Mouse (Mus musculus) MEL (cell line): ENCODE results near the gene Slco3a1. TPM values are rescaled to one million over a fixed set of nuclear protein-coding genes. Genes with fewer than 3 reads are reported as not detected.

Experiments used
- DNase-seq: peaks from one replicate; pipeline ENCODE4 v3.0.0; 2011; ENCODE audit warnings: low read depth, low spot score
- H3K27ac ChIP-seq: 2 replicates; pipeline ENCODE4 v1.5.1; 2012; ENCODE audit warnings: low read depth, mild to moderate bottlenecking, control low read depth, low read length, moderate library complexity; ENCODE audit not compliant: control insufficient read depth
- H3K27me3 ChIP-seq, 2 experiments: fragments of 150-350 bp in 1 of 2; sonication (generic) in 1 of 2; 2 replicates each; pipeline ENCODE4 v1.6.1; 2012; ENCODE audit warnings: low read length in 2 of 2, mild to moderate bottlenecking in 2 of 2, improper control_type of control experiment in 1 of 2, moderate library complexity in 1 of 2; ENCODE audit not compliant: insufficient read depth in 2 of 2, control insufficient read depth in 1 of 2
- H3K36me3 ChIP-seq, 2 experiments: 2 replicates each; pipeline ENCODE4 v1.6.1; 2012 to 2014; ENCODE audit warnings: low read length in 2 of 2, improper control_type of control experiment in 1 of 2, inconsistent platforms in 1 of 2, mild to moderate bottlenecking in 1 of 2; ENCODE audit not compliant: insufficient read depth in 2 of 2, control insufficient read depth in 1 of 2
- H3K4me1 ChIP-seq, 2 experiments: fragments of 150-350 bp in 1 of 2; sonication (generic) in 1 of 2; 2 replicates each; pipeline ENCODE4 v1.6.1; 2012; ENCODE audit warnings: low read length in 2 of 2, improper control_type of control experiment in 1 of 2, mild to moderate bottlenecking in 1 of 2; ENCODE audit not compliant: insufficient read depth in 2 of 2, control insufficient read depth in 1 of 2
- H3K4me3 ChIP-seq, 2 experiments: fragments of 150-350 bp in 1 of 2; sonication (generic) in 1 of 2; 2 replicates each; pipeline ENCODE4 v1.5.1; 2012; ENCODE audit warnings: low read depth in 2 of 2, low read length in 2 of 2, mild to moderate bottlenecking in 2 of 2, moderate library complexity in 2 of 2, control low read depth in 1 of 2, improper control_type of control experiment in 1 of 2; ENCODE audit not compliant: control insufficient read depth in 1 of 2, insufficient read depth in 1 of 2
- H3K79me2 ChIP-seq: 2 replicates; pipeline ENCODE4 v1.6.1; 2012; ENCODE audit warnings: mild to moderate bottlenecking, low read length, moderate library complexity; ENCODE audit not compliant: control insufficient read depth, poor library complexity, insufficient read depth
- H3K9ac ChIP-seq: 2 replicates; pipeline ENCODE4 v1.6.1; 2012; ENCODE audit warnings: low read depth, mild to moderate bottlenecking, control low read depth, low read length, moderate library complexity; ENCODE audit not compliant: control insufficient read depth, poor library complexity, severe bottlenecking
- H3K9me3 ChIP-seq: fragments of 150-350 bp; sonication (generic); replicated peaks from 2 replicates; pipeline ENCODE4 v1.6.1; 2012; ENCODE audit warnings: mild to moderate bottlenecking, low read length, improper control_type of control experiment, moderate library complexity; ENCODE audit not compliant: insufficient read depth
- BHLHE40 ChIP-seq: IDR thresholded peaks from 2 replicates; pipeline ENCODE4 v1.6.1; 2012; ENCODE audit warnings: low read depth, mild to moderate bottlenecking, inconsistent platforms, low read length, improper control_type of control experiment, borderline replicate concordance
- CHD2 ChIP-seq: IDR thresholded peaks from 2 replicates; pipeline ENCODE4 v1.6.1; 2011; ENCODE audit warnings: low read length, improper control_type of control experiment
- ELF1 ChIP-seq: IDR thresholded peaks from 2 replicates; pipeline ENCODE4 v1.6.1; 2014; ENCODE audit warnings: low read depth, mild to moderate bottlenecking, inconsistent platforms, low read length, improper control_type of control experiment, moderate library complexity
- EP300 ChIP-seq, 2 experiments: IDR thresholded peaks; 2 replicates each; pipeline ENCODE4 v1.6.1; 2011; ENCODE audit warnings: improper control_type of control experiment in 2 of 2, low read length in 2 of 2, low read depth in 1 of 2, mild to moderate bottlenecking in 1 of 2
- ETS1 ChIP-seq: IDR thresholded peaks from 2 replicates; pipeline ENCODE4 v1.6.1; 2012; ENCODE audit warnings: low read depth, mild to moderate bottlenecking, inconsistent platforms, low read length, improper control_type of control experiment, moderate library complexity
- GATA1 ChIP-seq: IDR thresholded peaks from 2 replicates; pipeline ENCODE4 v1.6.1; 2011; ENCODE audit warnings: low read depth, low read length, improper control_type of control experiment
- HCFC1 ChIP-seq: IDR thresholded peaks from 2 replicates; pipeline ENCODE4 v1.6.1; 2012; ENCODE audit warnings: low read depth, mild to moderate bottlenecking, inconsistent platforms, low read length, improper control_type of control experiment, moderate library complexity
- MAFK ChIP-seq: IDR thresholded peaks from 2 replicates; pipeline ENCODE4 v1.6.1; 2011; ENCODE audit warnings: low read depth, mild to moderate bottlenecking, low read length, improper control_type of control experiment, borderline replicate concordance
- MAZ ChIP-seq: IDR thresholded peaks from 2 replicates; pipeline ENCODE4 v1.6.1; 2012; ENCODE audit warnings: low read depth, mild to moderate bottlenecking, inconsistent platforms, low read length, improper control_type of control experiment
- MYB ChIP-seq: IDR thresholded peaks from 2 replicates; pipeline ENCODE4 v1.6.1; 2011; ENCODE audit warnings: mild to moderate bottlenecking, low read depth, low read length, improper control_type of control experiment
- POLR2AphosphoS2 ChIP-seq: IDR thresholded peaks from 2 replicates; pipeline ENCODE4 v1.6.1; 2011; ENCODE audit warnings: low read length, improper control_type of control experiment
- RCOR1 ChIP-seq: IDR thresholded peaks from 2 replicates; pipeline ENCODE4 v1.6.1; 2012; ENCODE audit warnings: low read depth, mild to moderate bottlenecking, inconsistent platforms, low read length, improper control_type of control experiment
- SIN3A ChIP-seq: IDR thresholded peaks from 2 replicates; pipeline ENCODE4 v1.6.1; 2012; ENCODE audit warnings: low read length, improper control_type of control experiment, inconsistent platforms
- TBP ChIP-seq: IDR thresholded peaks from 2 replicates; pipeline ENCODE4 v1.8.0; 2011; ENCODE audit warnings: low read depth, low read length, improper control_type of control experiment
- TCF12 ChIP-seq: IDR thresholded peaks from 2 replicates; pipeline ENCODE4 v1.6.1; 2014; ENCODE audit warnings: low read depth, mild to moderate bottlenecking, inconsistent platforms, low read length, improper control_type of control experiment, moderate library complexity
- UBTF ChIP-seq: IDR thresholded peaks from 2 replicates; pipeline ENCODE4 v1.6.1; 2012; ENCODE audit warnings: low read depth, mild to moderate bottlenecking, inconsistent platforms, low read length, improper control_type of control experiment, moderate library complexity, borderline replicate concordance; ENCODE audit not compliant: insufficient read depth
- USF2 ChIP-seq, 2 experiments: IDR thresholded peaks; 2 replicates each; pipeline ENCODE4 v1.6.1; 2011 to 2012; ENCODE audit warnings: improper control_type of control experiment in 2 of 2, low read length in 2 of 2, borderline replicate concordance in 1 of 2, inconsistent platforms in 1 of 2, low read depth in 1 of 2, mild to moderate bottlenecking in 1 of 2; ENCODE audit not compliant: insufficient read depth in 1 of 2
- ZC3H11A ChIP-seq: IDR thresholded peaks from 2 replicates; pipeline ENCODE4 v1.6.1; 2012; ENCODE audit warnings: low read depth, mild to moderate bottlenecking, inconsistent platforms, low read length, improper control_type of control experiment
- ZKSCAN1 ChIP-seq: IDR thresholded peaks from 2 replicates; pipeline ENCODE4 v1.6.1; 2012; ENCODE audit warnings: low read depth, mild to moderate bottlenecking, inconsistent platforms, low read length, improper control_type of control experiment, moderate library complexity
- polyA plus RNA-seq, 2 experiments: library from polyadenylated mRNA; stranded (reverse) in 1 of 2; unstranded in 1 of 2; fragments of >175 nt in 1 of 2; fragments of >200 nt in 1 of 2; gene quantifications; 2 replicates each; pipeline versions ENCODE4 v1.2.1 to v1.2.4; 2012; ENCODE audit warnings: low replicate concordance in 2 of 2, low read depth in 1 of 2; ENCODE audit not compliant: insufficient read length in 2 of 2, insufficient read depth in 1 of 2, missing spikeins in 1 of 2
- total RNA-seq: library from RNA; depleted of rRNA; stranded (reverse); fragments of 300-350 nt; gene quantifications from 2 replicates; pipeline ENCODE4 v1.2.3, GENCODE M21; 2012

The Slco3a1 gene
- total and polyA plus RNA-seq, 3 experiments = 17.6 to 20.9 TPM; not detected in 1

DNA sequence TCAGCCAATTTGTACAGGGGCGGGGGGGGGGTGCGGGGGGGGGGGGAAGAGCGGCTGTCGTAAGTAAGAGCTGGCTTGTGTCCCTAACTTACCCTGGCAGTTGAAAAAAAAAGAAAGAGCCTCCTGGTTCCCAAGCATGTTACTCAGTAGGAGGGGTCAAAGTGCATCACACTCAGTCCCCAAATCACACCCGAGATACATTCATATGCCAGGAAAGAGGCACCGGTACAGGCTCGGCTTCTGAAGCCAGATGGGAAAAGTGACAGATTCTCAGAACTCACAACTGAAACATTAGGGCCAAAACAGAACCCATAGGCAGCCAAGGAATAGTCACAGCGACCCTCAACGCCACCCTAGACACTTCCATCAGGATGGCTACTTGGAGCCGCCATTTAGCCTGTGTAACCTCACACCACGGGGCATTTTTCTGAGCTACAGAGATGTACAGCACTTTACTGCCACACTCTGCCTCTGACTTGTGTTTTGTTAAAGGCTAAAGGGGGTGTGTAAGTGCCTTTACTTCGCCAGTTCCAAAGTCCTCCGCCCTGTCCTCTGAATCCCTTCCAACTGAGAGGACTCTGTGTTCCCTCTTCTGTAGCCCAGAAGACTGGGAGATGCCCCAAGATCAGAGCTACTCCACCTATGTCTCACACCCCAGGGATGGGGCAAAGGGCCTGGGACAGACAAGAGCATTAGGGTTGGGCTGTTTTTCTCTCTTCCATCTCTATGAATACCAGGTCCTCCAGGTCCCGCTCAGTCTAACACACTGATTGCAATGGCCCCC, 179.2 kb downstream of the Slco3a1 start:
- DNase-seq = no peak
- H3K4me1 ChIP-seq = peaks cover 0 to 17% of the 10 kb centered on the region in 2 experiments
- H3K79me2 ChIP-seq = no peaks in the 10 kb centered on the region
- H3K36me3 ChIP-seq = peaks cover 0 to 6% of the 10 kb centered on the region in 2 experiments; a peak in 2 of 4 replicates
- no peak for TF ChIP-seq ZKSCAN1
- TF ChIP-seq GATA1 = no peak
- no peak for TF ChIP-seq TBP
- TF ChIP-seq MAZ = no peak
- no peak for TF ChIP-seq ZC3H11A
- no peak for TF ChIP-seq ELF1
- TF ChIP-seq USF2 (IDR thresholded peaks at IDR 0.05; ENCODE audit: borderline replicate concordance in 1 of 2, insufficient read depth in 1 of 2, low read depth in 1 of 2, low read length in 2 of 2) = no peak
- TF ChIP-seq, all 39 proteins: peak for 0
- Histone ChIP-seq H3K9me3 (no peaks in the 10 kb centered on the region), H3K27ac (no peak overlapping the region), H3K9ac (no peak overlapping the region), H3K27me3 (no peaks in the 10 kb centered on the region), H3K4me3 (no peak overlapping the region)

DNA sequence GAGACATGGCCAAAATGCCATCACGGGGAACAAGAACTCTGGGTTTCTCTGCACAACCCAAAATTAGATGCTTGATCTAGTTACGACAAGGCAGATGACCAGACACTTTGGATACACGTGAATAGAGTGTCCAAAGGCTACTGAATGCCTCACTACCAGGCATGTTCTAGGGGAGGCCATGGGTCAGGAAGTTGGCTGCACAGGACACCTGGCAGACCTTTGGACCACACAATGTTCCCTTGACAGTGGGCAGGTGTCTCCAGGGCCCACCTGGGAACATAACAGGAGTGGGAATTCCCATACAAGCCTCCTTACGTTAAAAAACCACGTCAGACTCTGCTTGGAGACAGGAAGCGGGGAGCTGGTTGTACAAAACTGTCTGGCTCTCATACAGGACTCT, 181.5 kb downstream of the Slco3a1 start:
- no peaks in the 10 kb centered on the region for H3K9me3 ChIP-seq
- no peak overlapping the region for H3K27ac ChIP-seq
- H3K4me1 ChIP-seq = peaks cover 0 to 17% of the 10 kb centered on the region in 2 experiments
- H3K79me2 ChIP-seq = no peaks in the 10 kb centered on the region
- H3K9ac ChIP-seq = no peak overlapping the region
- no peaks in the 10 kb centered on the region for H3K27me3 ChIP-seq
- TF ChIP-seq POLR2AphosphoS2 (no peak), CHD2 (no peak), BHLHE40 (no peak), ZC3H11A (no peak)
- no peak for DNase-seq
- H3K36me3 ChIP-seq = peaks cover 0 to 6% of the 10 kb centered on the region in 2 experiments; a peak in 2 of 4 replicates
- no peak overlapping the region for H3K4me3 ChIP-seq

DNA sequence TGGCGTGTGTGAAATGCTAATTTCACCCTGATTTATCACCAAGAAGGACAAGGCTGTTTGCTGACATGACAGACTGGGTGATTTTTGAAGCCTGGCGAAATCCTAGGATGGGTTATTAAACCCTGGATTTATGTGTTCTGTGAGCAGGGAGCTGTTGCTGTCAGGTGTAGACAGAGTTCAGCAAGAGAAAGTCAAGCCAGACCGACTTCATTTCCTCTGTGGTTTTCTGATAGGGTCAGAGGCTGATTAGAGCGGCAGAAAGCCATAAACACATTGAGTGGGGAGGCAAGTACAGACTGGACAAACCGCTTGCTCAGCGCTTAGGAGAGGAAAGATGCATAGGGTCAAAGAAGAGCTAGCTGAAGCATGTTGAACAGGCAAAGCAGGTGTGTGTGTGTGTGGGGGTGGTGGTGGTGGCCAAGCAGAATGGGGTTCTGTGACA, 182.4 kb downstream of the Slco3a1 start:
- peak; percentile 61 for DNase-seq
- TF ChIP-seq MAFK = peak; percentile 75; the same call in 1 of the 2 replicates
- TF ChIP-seq RCOR1 = peak; percentile 74
- TF ChIP-seq HCFC1 = no peak
- no peak for TF ChIP-seq UBTF
- TF ChIP-seq MYB = no peak
- TF ChIP-seq EP300 (IDR thresholded peaks at IDR 0.05; ENCODE audit: low read depth in 1 of 2, low read length in 2 of 2) = peak; percentile 56 to 78
- peak; percentile 53 for TF ChIP-seq SIN3A
- peak; percentile 49 for TF ChIP-seq TCF12
- no peak for TF ChIP-seq BHLHE40
- TF ChIP-seq GATA1 = peak; percentile 74
- peak; percentile 64 for TF ChIP-seq ETS1
- peaks cover 0 to 6% of the 10 kb centered on the region in 2 experiments; a peak in 2 of 4 replicates for H3K36me3 ChIP-seq
- H3K4me1 ChIP-seq = peaks cover 0 to 17% of the 10 kb centered on the region in 2 experiments
- H3K27ac ChIP-seq = no peak overlapping the region
- no peak overlapping the region for H3K9ac ChIP-seq
- no peaks in the 10 kb centered on the region for H3K79me2 ChIP-seq
- no peaks in the 10 kb centered on the region for H3K27me3 ChIP-seq
- H3K4me3 ChIP-seq = no peak overlapping the region
- H3K9me3 ChIP-seq = no peaks in the 10 kb centered on the region
